Mouse (Mus musculus) cortical plate, adult 2 months (tissue): ENCODE results near the gene Notch4. TPM values are rescaled to one million over a fixed set of nuclear protein-coding genes. Genes with fewer than 3 reads are reported as not detected.

Source experiments
- H3K27ac ChIP-seq: fragments of 200-500 bp; 2 replicates; pipeline ENCODE4 v1.5.1; 2012; ENCODE audit warnings: low read length, control low read depth, inconsistent platforms; ENCODE audit not compliant: insufficient read depth
- H3K4me1 ChIP-seq: fragments of 200-500 bp; 2 replicates; pipeline ENCODE4 v1.6.1; 2011; ENCODE audit warnings: low read length; ENCODE audit not compliant: control insufficient read depth, insufficient read depth
- H3K4me3 ChIP-seq: fragments of 200-500 bp; 2 replicates; pipeline ENCODE4 v1.5.1; 2011; ENCODE audit warnings: mild to moderate bottlenecking, low read length, control low read depth; ENCODE audit not compliant: insufficient read depth
- CTCF ChIP-seq: fragments of 200-500 bp; IDR thresholded peaks from 2 replicates; pipeline ENCODE4 v1.5.1; 2011; ENCODE audit warnings: mild to moderate bottlenecking, control low read depth, low read length; ENCODE audit not compliant: insufficient read depth; ENCODE audit errors: extremely low read depth
- POLR2A ChIP-seq: fragments of 200-500 bp; IDR thresholded peaks from 2 replicates; pipeline ENCODE4 v1.6.1; 2011; ENCODE audit warnings: mild to moderate bottlenecking, low read length, control low read depth; ENCODE audit not compliant: insufficient read depth; ENCODE audit errors: extremely low read depth
- polyA plus RNA-seq: library from polyadenylated mRNA; depleted of rRNA; stranded (reverse); fragments of >200 nt; gene quantifications from 2 replicates; pipeline ENCODE4 v1.2.3, GENCODE M21; 2012; rRNA removed

Gene Notch4
- polyA plus RNA-seq, 1 experiment: 3.4 TPM

DNA sequence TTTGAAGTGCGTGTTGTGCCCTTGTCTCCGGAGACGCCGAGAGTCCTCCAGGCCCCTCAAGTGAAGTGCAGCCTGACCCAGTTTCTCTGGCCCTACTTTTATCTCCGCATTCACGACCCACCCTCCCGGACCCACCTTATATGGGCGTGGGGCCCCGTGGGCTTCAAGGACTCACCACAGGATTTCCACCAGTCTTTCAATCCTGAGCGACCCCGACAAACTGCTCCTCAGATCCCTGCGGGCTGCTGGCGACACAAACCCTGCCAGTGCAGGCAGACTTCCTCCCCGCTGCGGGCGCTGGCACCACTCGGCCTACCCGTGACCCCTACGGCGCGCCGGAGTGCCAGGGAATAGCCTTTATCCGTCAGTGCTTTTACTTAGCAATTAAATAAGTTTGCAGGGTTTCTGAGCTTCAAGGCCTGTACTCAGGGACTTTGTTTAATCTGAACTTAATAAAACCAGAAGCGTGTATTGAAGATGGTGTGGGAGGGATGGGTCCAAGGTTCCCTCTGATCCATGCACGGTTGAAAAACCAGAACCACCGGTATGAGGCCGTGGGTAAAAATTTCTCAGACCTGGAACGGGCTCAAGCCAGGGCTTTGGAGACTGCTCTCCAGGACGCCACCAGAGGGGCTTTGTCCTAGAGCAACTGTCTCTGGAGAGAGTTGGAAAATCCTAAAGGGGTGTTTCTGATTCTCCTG is 64.0 kb downstream of the Notch4 start, which contains the start of gene Ppt2:
Ppt2 (minus strand) TSS at position 568 of the 701 bp plus-strand sequence.
- H3K27ac ChIP-seq: peak within 1 kb of the TSS; percentile 97
- H3K4me1 ChIP-seq: peaks cover 5% of the 10 kb centered on the region; the same call in 1 of the 2 replicates
- TF ChIP-seq CTCF (no peak), POLR2A (no peak)
- peak within 1 kb of the TSS; percentile 75 for H3K4me3 ChIP-seq

DNA sequence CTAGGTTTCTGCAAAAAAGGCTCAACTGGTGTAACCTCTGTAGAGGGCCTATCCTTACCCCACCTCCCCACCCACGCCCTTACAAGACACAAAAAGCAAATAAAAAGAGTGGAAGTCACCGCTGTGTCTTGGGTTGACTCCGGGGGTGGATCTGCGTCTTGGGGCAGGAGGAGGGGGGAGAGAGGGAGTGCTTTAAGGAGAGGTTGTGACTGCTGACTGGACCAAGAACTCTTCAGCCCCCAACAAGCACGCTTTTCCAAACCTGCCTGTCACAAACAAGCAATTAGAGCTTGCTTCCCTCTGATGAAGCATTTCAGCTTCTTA is 64.5 kb downstream of the Notch4 start:
- Histone ChIP-seq H3K27ac (peak overlapping the region; percentile 97; the same call in 1 of the 2 replicates), H3K4me1 (peaks cover 5% of the 10 kb centered on the region; the same call in 1 of the 2 replicates), H3K4me3 (peak overlapping the region; percentile 75)
- TF ChIP-seq POLR2A (no peak), CTCF (no peak)

DNA sequence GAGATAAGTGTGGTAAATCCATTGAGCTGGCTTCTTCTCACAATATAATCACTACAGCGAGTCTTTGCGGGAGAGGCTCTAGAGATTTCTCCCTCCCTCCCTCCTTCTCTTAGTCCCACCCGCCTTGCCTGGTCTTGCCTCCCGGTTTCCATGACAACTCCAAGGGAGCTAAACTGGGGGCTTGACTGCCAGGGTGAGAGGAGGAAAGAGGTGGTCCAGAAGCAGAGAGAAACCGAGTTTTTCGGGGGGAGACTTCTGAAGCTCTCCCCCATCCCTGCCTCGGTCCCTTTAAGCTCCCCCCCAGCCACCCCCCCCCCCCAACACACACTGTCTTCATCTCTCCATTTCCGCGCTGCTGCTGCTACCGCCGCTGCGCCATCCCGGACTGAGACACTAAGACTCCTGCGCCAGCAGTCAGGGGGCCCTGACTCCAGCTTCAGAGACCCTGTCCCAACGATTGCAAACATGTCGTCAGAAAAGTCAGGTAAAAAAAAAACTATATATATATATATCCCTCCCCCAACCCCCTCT is 65.2 kb downstream of the Notch4 start, which contains the start of gene Prrt1:
Prrt1 (plus strand) TSS at position 313 of the 531 bp plus-strand sequence.
- Histone ChIP-seq H3K4me3 (peak within 1 kb of the TSS; percentile 75), H3K4me1 (peaks cover 5% of the 10 kb centered on the region; the same call in 1 of the 2 replicates), H3K27ac (peak within 1 kb of the TSS; percentile 97)
- TF ChIP-seq POLR2A (peak; percentile 70), CTCF (no peak)

DNA sequence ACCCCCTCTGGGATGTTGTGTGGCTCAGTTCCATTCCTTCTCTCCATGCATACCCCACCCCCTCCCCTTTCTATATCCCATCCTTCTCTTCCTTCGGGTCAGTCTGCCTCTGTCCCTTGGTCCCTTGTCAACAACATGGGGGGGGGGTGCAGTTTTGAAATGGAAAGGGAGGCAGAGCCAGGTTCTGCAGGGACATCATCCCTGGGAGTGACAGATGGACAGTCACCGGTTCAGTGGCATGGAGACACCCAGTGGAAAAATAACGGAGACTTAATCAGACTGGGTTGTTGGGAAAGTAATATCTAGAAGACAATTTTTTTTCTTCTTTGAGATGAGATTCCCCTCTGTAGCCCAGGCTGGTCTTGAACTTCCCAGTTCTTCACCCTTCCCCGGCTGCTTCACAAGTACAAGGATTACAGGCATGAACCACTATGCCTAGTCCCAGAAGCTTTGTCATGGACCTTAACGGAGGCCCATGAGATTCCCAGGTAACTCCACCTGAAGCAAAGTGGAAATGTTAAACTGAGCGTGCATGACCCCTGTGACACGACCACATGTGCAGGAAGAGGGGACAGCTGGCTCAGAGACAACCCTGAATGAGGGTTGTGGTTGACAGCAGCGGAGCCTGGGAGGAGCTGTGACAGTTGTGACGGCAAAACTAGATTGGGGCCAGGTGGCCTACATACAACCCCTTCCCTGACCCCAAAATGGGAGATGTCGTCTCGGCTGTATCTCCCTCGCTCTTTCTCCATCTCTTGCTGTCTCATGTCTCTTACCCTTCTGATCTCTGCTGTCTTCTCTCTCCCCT is 65.9 kb downstream of the Notch4 start:
- H3K4me1 ChIP-seq: peaks cover 5% of the 10 kb centered on the region; the same call in 1 of the 2 replicates
- peak overlapping the region; percentile 62 for H3K27ac ChIP-seq
- peak overlapping the region; percentile 75 for H3K4me3 ChIP-seq
- TF ChIP-seq CTCF (no peak), POLR2A (no peak)

DNA sequence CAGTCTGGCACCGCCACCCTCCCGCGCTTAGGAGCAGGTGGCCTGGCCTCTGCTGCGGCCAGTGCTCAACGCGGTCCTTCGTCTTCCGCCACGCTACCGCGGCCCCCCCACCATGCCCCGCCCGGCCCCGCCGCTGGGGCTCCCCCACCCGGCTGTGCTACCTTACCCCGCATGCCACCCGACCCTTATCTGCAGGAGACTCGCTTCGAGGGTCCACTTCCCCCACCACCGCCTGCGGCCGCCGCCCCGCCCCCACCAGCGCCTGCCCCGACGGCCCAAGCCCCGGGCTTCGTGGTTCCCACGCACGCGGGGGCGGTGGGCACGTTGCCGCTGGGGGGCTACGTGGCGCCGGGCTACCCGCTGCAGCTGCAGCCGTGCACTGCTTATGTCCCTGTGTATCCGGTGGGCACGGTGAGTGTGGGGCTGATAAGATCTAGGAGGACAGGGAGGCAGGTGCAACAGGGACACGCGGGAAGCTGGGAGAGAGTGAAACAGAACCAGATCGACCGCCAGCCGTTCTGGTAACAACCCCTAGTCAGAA is 66.8 kb downstream of the Notch4 start:
- Histone ChIP-seq H3K27ac (peak overlapping the region; percentile 94), H3K4me3 (peak overlapping the region; percentile 75), H3K4me1 (peaks cover 5% of the 10 kb centered on the region; the same call in 1 of the 2 replicates)
- TF ChIP-seq CTCF: no peak
- TF ChIP-seq POLR2A: no peak

DNA sequence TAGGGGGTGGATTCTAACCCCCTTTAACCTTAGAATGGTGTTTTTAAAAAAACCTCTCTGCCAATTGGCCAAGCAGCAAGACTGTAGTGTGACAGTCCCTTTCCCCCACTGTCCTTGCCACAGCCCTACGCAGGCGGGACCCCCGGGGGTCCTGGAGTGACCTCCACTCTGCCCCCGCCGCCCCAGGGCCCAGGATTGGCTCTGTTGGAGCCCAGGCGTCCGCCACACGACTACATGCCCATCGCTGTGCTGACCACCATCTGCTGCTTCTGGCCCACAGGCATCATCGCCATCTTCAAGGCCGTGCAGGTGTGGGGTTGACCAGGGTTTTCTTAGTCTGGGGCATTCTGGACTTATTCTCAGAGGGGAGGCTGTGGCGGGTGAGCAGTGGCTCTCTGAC is 67.6 kb downstream of the Notch4 start:
- H3K27ac ChIP-seq: peak overlapping the region; percentile 21
- TF ChIP-seq CTCF: no peak
- no peak for TF ChIP-seq POLR2A
- peaks cover 5% of the 10 kb centered on the region; the same call in 1 of the 2 replicates for H3K4me1 ChIP-seq
- H3K4me3 ChIP-seq: peak overlapping the region; percentile 75

DNA sequence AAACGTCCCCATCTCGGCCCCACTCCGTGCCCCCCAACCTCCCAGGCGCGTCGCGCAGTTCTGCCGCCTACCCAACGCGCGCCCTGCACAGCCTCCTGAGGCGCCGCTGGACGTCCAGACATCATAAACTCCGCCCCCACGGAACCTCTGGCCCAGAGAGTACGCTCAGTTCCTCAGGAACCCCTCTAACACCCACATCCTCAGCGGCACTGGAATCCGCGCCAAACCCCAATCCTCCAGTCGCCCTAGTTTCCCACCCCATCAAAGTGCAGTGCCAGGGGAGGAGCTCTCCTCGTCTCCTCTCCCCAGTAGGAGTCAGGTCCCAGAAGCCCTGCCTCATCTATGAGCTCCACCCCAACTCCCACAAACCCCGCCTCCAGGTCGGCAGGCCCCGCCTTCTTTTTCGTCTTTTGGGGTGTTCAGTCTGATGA is 68.2 kb downstream of the Notch4 start:
- H3K4me1 ChIP-seq: peaks cover 5% of the 10 kb centered on the region; the same call in 1 of the 2 replicates
- peak overlapping the region; percentile 50; the same call in 1 of the 2 replicates for H3K27ac ChIP-seq
- peak; percentile 64; the same call in 1 of the 2 replicates for TF ChIP-seq POLR2A
- no peak for TF ChIP-seq CTCF
- H3K4me3 ChIP-seq: peak overlapping the region; percentile 75

DNA sequence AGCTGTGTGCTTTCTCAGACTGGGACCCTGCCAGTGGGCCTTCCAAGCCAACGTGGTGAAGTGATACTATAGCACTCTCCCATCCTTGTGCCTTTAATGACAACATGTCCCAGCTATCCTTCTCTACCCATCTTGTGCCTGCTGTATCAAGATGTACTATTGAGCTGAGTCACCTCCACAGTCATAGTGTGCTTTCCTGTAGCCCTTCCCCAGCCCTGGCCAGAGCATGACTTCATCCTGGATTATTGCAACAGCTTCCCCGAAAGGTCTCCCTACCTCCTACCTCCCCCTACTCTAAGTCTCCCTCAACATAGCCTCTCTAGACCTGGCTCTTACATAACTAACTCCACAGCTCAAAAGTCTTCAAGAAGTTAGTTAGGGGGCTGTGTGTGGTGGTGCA is 71.6 kb downstream of the Notch4 start:
- Histone ChIP-seq H3K4me3 (no peak overlapping the region), H3K4me1 (no peaks in the 10 kb centered on the region), H3K27ac (no peak overlapping the region)
- no peak for TF ChIP-seq CTCF
- no peak for TF ChIP-seq POLR2A

DNA sequence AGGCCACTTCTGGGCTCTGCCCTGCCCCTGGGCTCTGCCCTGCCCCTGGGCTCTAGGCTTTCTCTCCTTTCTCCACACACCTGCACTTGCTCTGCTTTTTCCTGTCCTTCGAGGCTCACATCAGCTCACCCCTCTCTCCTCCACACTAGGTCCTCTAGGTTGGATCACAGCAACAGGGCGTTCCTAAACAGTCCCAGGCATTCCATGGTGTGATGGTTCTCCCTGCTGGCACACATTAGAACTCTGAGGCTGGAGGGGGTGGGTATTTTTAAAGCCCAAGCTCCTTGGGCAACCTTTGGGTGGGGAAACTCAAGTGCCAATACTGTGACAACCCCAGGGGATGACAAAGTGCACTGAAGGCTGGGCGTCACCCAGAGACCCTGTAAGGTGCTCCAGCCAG is 73.4 kb downstream of the Notch4 start:
- Histone ChIP-seq H3K27ac (no peak overlapping the region), H3K4me1 (0 out of 2 replicates have a peak, but pooled peaks cover 1% of the 10 kb centered on the region)

More for the DNA sequence above, 73.4 kb downstream of the Notch4 start:
- TF ChIP-seq CTCF (no peak), POLR2A (no peak)
- no peak overlapping the region for H3K4me3 ChIP-seq

Other genes starting within 250 kb of the Notch4 start
- gene H2-Eb2, start 238.6 kb upstream of the Notch4 start, polyA plus RNA-seq: 0.04 TPM in 1 of 2 replicates, not detected in the other
- not detected in 2 replicates for gene Btnl2, start 209.4 kb upstream of the Notch4 start, polyA plus RNA-seq
- gene Btnl1, start 187.1 kb upstream of the Notch4 start, polyA plus RNA-seq: 0.04 TPM in 1 of 2 replicates, not detected in the other
- gene BC051142, start 165.4 kb upstream of the Notch4 start, polyA plus RNA-seq: 7.4 and 8.7 TPM in 2 replicates
- not detected in 2 replicates for gene Btnl4, start 87.0 kb upstream of the Notch4 start, polyA plus RNA-seq
- gene Btnl6, start 46.9 kb upstream of the Notch4 start, polyA plus RNA-seq: not detected in 2 replicates
- 2.9 and 3.5 TPM in 2 replicates for gene Gpsm3, start 25.5 kb downstream of the Notch4 start, polyA plus RNA-seq
- gene Pbx2, start 27.0 kb downstream of the Notch4 start, polyA plus RNA-seq: 66.2 and 72.6 TPM in 2 replicates
- 1.5 and 1.6 TPM in 2 replicates for gene Ager, start 33.6 kb downstream of the Notch4 start, polyA plus RNA-seq
- gene Rnf5, start 39.4 kb downstream of the Notch4 start, polyA plus RNA-seq: 125 and 130 TPM in 2 replicates
- 225 and 236 TPM in 2 replicates for gene Agpat1, start 40.0 kb downstream of the Notch4 start, polyA plus RNA-seq
- gene Egfl8, start 51.7 kb downstream of the Notch4 start, polyA plus RNA-seq: 5.3 and 6.1 TPM in 2 replicates
- 31.1 and 32.7 TPM in 2 replicates for gene Ppt2, start 64.2 kb downstream of the Notch4 start, polyA plus RNA-seq
- 160 and 165 TPM in 2 replicates for gene Prrt1, start 65.3 kb downstream of the Notch4 start, polyA plus RNA-seq
- 7.8 and 8.7 TPM in 2 replicates for gene Fkbpl, start 80.5 kb downstream of the Notch4 start, polyA plus RNA-seq
- gene Atf6b, start 82.9 kb downstream of the Notch4 start, polyA plus RNA-seq: 59.6 and 64.1 TPM in 2 replicates
- 2.2 and 2.6 TPM in 2 replicates for gene Tnxb, start 106.3 kb downstream of the Notch4 start, polyA plus RNA-seq
- gene C4b, start 179.6 kb downstream of the Notch4 start, polyA plus RNA-seq: 10.7 and 14.8 TPM in 2 replicates
- not detected in 2 replicates for gene Cyp21a1, start 240.3 kb downstream of the Notch4 start, polyA plus RNA-seq